Mouse (Mus musculus): ENCODE results near the gene Zfp429. TPM values are rescaled to one million over a fixed set of nuclear protein-coding genes. Genes with fewer than 3 reads are reported as not detected.

The Zfp429 gene
- polyA plus RNA-seq, 1 experiment, result 0.12 TPM

DNA sequence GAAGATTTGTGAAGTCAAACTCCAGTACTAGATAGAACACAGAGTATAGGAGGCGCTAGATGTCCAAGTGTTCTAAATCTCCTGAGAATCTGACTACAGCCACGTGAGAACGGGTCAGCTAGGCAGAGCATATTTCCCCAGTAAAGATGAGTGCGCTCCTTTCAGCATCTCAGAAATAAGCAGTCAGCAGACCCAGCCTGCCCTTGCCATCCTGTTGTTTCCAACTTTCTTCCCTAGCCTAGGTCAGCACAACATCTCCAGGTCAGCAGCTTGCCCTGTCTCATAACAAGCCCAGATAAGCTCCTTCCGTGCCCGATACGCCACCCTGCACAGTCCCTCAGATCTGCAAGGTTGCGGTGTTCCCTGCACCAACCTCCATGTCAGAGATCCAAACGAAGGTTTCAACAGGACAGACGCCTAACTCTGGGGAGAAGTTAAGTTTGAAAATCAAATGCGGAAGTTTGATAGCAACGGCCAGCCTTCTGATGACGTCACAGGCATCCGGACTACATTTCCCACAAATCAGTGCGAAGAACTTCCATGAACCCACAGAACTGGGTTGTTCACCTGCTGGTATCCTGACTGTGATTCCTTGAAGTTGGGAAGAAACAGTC is 39.4 kb downstream of the Zfp429 start, which contains the start of the genes Gm28044 and Zfp953:
TSS of gene Gm28044 (minus strand) at position 406 of the 614 bp plus-strand sequence.
TSS of gene Zfp953 (minus strand) at position 475 of the 614 bp plus-strand sequence.
- Histone ChIP-seq H3K4me3 (replicated peaks) (peak within 1 kb of the TSS; percentile 73), H3K27me3 (ENCODE audit: control insufficient read depth) (no peaks in the 10 kb centered on the region), H3K4me1 (ENCODE audit: control insufficient read depth) (peaks cover 21% of the 10 kb centered on the region), H3K36me3 (ENCODE audit: control insufficient read depth) (no peaks in the 10 kb centered on the region), H3K9me3 (ENCODE audit: control insufficient read depth, low read length) (no peaks in the 10 kb centered on the region)
- no peak for TF ChIP-seq TAL1 (IDR thresholded peaks at IDR 0.05; ENCODE audit: low read length)
- TF ChIP-seq GATA1 (IDR thresholded peaks at IDR 0.05; ENCODE audit: low read length), result no peak

DNA sequence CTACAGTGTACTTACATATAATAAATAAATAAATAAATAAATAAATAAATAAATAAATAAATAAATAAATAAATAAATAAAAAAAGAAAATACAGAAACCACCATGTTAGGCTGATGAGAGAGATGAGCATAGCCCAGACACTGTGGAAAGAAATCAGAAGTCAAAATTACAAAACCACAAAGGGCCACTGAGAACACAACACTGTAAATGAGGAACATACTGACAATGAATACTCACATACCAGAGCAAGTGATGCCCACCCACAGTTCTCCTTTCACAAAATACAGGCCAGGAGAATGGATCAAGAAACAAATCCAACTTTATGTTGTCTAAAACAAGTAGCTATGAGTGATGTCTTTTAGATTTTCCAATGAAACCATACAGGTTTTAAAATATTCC is 47.8 kb downstream of the Zfp429 start:
- H3K36me3 ChIP-seq (ENCODE audit: control insufficient read depth), result no peaks in the 10 kb centered on the region
- H3K4me3 ChIP-seq (replicated peaks), result no peak overlapping the region
- TF ChIP-seq TAL1 (IDR thresholded peaks at IDR 0.05; ENCODE audit: low read length) (no peak), GATA1 (IDR thresholded peaks at IDR 0.05; ENCODE audit: low read length) (no peak)
- H3K4me1 ChIP-seq (ENCODE audit: control insufficient read depth), result no peaks in the 10 kb centered on the region
- H3K9me3 ChIP-seq (ENCODE audit: control insufficient read depth, low read length), result no peaks in the 10 kb centered on the region
- H3K27me3 ChIP-seq (ENCODE audit: control insufficient read depth), result no peaks in the 10 kb centered on the region

- Histone ChIP-seq H3K4me3 (replicated peaks) (no peak overlapping the region), H3K36me3 (ENCODE audit: control insufficient read depth) (peaks cover 17% of the 10 kb centered on the region), H3K9me3 (ENCODE audit: control insufficient read depth, low read length) (no peaks in the 10 kb centered on the region), H3K4me1 (ENCODE audit: control insufficient read depth) (no peaks in the 10 kb centered on the region), H3K27me3 (ENCODE audit: control insufficient read depth) (no peaks in the 10 kb centered on the region)
- no peak for TF ChIP-seq GATA1 (IDR thresholded peaks at IDR 0.05; ENCODE audit: low read length)
- no peak for TF ChIP-seq TAL1 (IDR thresholded peaks at IDR 0.05; ENCODE audit: low read length)
Observed at GRCm38 (mm10) chr13:67343422-67343821, 56.2 kb downstream of the Zfp429 start.

Other genes starting within 250 kb of the Zfp429 start
- gene Rsl1, start 226.6 kb downstream of the Zfp429 start, polyA plus RNA-seq (2012), result not detected in 2 replicates
- gene Zfp455, start 205.3 kb downstream of the Zfp429 start, polyA plus RNA-seq (2012), result 0.02 TPM in 1 of 2 replicates, not detected in the other
- gene Zfp458, start 121.4 kb downstream of the Zfp429 start, polyA plus RNA-seq (2012), result not detected in 2 replicates
- gene Zfp457, start 93.3 kb downstream of the Zfp429 start, polyA plus RNA-seq (2012), result not detected in 2 replicates
- 0.02 TPM in 1 of 2 replicates, not detected in the other for gene Zfp595, start 67.2 kb downstream of the Zfp429 start, polyA plus RNA-seq (2012)
- not detected in 2 replicates for gene Gm28044, start 39.3 kb downstream of the Zfp429 start, polyA plus RNA-seq (2012)
- gene Zfp953, start 39.2 kb downstream of the Zfp429 start, polyA plus RNA-seq (2012), result 0.01 TPM in 1 of 2 replicates, not detected in the other
- gene Gm28041, start 24.1 kb downstream of the Zfp429 start, polyA plus RNA-seq (2012), result not detected in 2 replicates
- gene Zfp456, start 24.0 kb downstream of the Zfp429 start, polyA plus RNA-seq (2012), result not detected in 2 replicates
- gene Zfp459, start 21.6 kb upstream of the Zfp429 start, polyA plus RNA-seq (2012), result not detected in 2 replicates
- 0.03 and 0.07 TPM in 2 replicates for gene Zfp874a, start 51.8 kb upstream of the Zfp429 start, polyA plus RNA-seq (2012)
- 0.10 and 0.19 TPM in 2 replicates for gene Zfp874b, start 84.4 kb upstream of the Zfp429 start, polyA plus RNA-seq (2012)
- 0.02 TPM in 1 of 2 replicates, not detected in the other for gene Zfp58, start 100.7 kb upstream of the Zfp429 start, polyA plus RNA-seq (2012)
- not detected in 2 replicates for gene Gm26965, start 126.3 kb upstream of the Zfp429 start, polyA plus RNA-seq (2012)
- 0.03 and 0.27 TPM in 2 replicates for gene Zfp87, start 126.4 kb upstream of the Zfp429 start, polyA plus RNA-seq (2012)
- 0.01 TPM in 1 of 2 replicates, not detected in the other for gene Zfp748, start 154.0 kb upstream of the Zfp429 start, polyA plus RNA-seq (2012)
- gene Zfp729b, start 209.9 kb upstream of the Zfp429 start, polyA plus RNA-seq (2012), result 0.01 TPM in 1 of 2 replicates, not detected in the other
- not detected in 2 replicates for gene Gm49345, start 237.9 kb upstream of the Zfp429 start, polyA plus RNA-seq (2012)
- gene Zfp729a, start 238.0 kb upstream of the Zfp429 start, polyA plus RNA-seq (2012), result under 0.01 and 0.01 TPM in 2 replicates

All from erythroblast, embryonic 14.5 days (primary cell).